Mouse (Mus musculus): Measurements from ENCODE around the gene Baiap2l2. TPM values are rescaled to one million over a fixed set of nuclear protein-coding genes. Genes with fewer than 3 reads are reported as not detected.
A peak's percentile ranks its signal among the peaks of the same experiment; 100 is the strongest.
"Not testable (repeated sequence)": the region's sequence is repeated elsewhere in the genome, so short reads cannot be mapped to it uniquely, and the experiment has no call there.

Baiap2l2 gene
- total RNA-seq, 2 experiments from 2014 or later: 0.27 TPM; not detected in 1

- ATAC-seq (replicated peaks; ENCODE audit: poor library complexity): no peak
Measured at GRCm38 (mm10) chr15:79262375-79262774, 23.0 kb downstream of the Baiap2l2 start.

- no peak for ATAC-seq (replicated peaks; ENCODE audit: poor library complexity)
Measured at GRCm38 (mm10) chr15:79261757-79262156, 23.6 kb downstream of the Baiap2l2 start.

- no peak for ATAC-seq (replicated peaks; ENCODE audit: poor library complexity)
Measured at GRCm38 (mm10) chr15:79261095-79261725, 24.1 kb downstream of the Baiap2l2 start.

- no peak for ATAC-seq (replicated peaks; ENCODE audit: poor library complexity)
Measured at GRCm38 (mm10) chr15:79258521-79258920, 26.8 kb downstream of the Baiap2l2 start.

GRCm38 (mm10) chr15:79254661-79255060 lies 30.7 kb downstream of the Baiap2l2 start, which contains the start of gene Slc16a8:
TSS of gene Slc16a8 (minus strand) at chr15:79254761.
- no peak for ATAC-seq (replicated peaks; ENCODE audit: poor library complexity)

GRCm38 (mm10) chr15:79252580-79252979 lies 32.8 kb downstream of the Baiap2l2 start:
- no peak for ATAC-seq (replicated peaks; ENCODE audit: poor library complexity)

- ATAC-seq (replicated peaks; ENCODE audit: poor library complexity): peak; percentile 27; the same call in 1 of the 2 replicates
Measured at GRCm38 (mm10) chr15:79251781-79252491, 33.4 kb downstream of the Baiap2l2 start.

GRCm38 (mm10) chr15:79251168-79251567 lies 34.2 kb downstream of the Baiap2l2 start:
- ATAC-seq (replicated peaks; ENCODE audit: poor library complexity): no peak; the same call in 1 of the 2 replicates

- no peak for ATAC-seq (replicated peaks; ENCODE audit: poor library complexity)
Measured at GRCm38 (mm10) chr15:79250236-79250635, 35.1 kb downstream of the Baiap2l2 start.

- no peak for ATAC-seq (replicated peaks; ENCODE audit: poor library complexity)
Measured at GRCm38 (mm10) chr15:79245321-79245720, 40.0 kb downstream of the Baiap2l2 start.

GRCm38 (mm10) chr15:79244071-79244893 lies 41.1 kb downstream of the Baiap2l2 start:
- ATAC-seq (replicated peaks; ENCODE audit: poor library complexity): no peak

- ATAC-seq (replicated peaks; ENCODE audit: poor library complexity): peak; percentile 100
Measured at GRCm38 (mm10) chr15:79243234-79244042, 41.9 kb downstream of the Baiap2l2 start.

- ATAC-seq (replicated peaks; ENCODE audit: poor library complexity): peak; percentile 20
Measured at GRCm38 (mm10) chr15:79242574-79243233, 42.6 kb downstream of the Baiap2l2 start.

- ATAC-seq (replicated peaks; ENCODE audit: poor library complexity): no peak
Measured at GRCm38 (mm10) chr15:79238036-79238435, 47.3 kb downstream of the Baiap2l2 start.

GRCm38 (mm10) chr15:79235268-79235667 lies 50.1 kb downstream of the Baiap2l2 start:
- no peak for ATAC-seq (replicated peaks; ENCODE audit: poor library complexity)

GRCm38 (mm10) chr15:79229058-79229821 lies 56.1 kb downstream of the Baiap2l2 start, which contains the start of the genes Pick1 and Gm49486:
TSS of gene Pick1 (plus strand) at chr15:79229173.
TSS of gene Gm49486 (plus strand) at chr15:79229391.
- peak; percentile 90 for ATAC-seq (replicated peaks; ENCODE audit: poor library complexity)

GRCm38 (mm10) chr15:79225780-79226179 lies 59.6 kb downstream of the Baiap2l2 start:
- ATAC-seq (replicated peaks; ENCODE audit: poor library complexity): not testable (repeated sequence)

- ATAC-seq (replicated peaks; ENCODE audit: poor library complexity): peak; percentile 89
Measured at GRCm38 (mm10) chr15:79224685-79225084, 60.7 kb downstream of the Baiap2l2 start.

- ATAC-seq (replicated peaks; ENCODE audit: poor library complexity): no peak
Measured at GRCm38 (mm10) chr15:79223641-79224040, 61.7 kb downstream of the Baiap2l2 start.

All from megakaryocyte progenitor cell, adult 5-6 weeks (primary cell).